Mouse (Mus musculus) small intestine, adult 2 months (tissue): ENCODE measurements around the gene Ndufs2.

Source experiments
- CTCF ChIP-seq: fragments of 200-500 bp; IDR thresholded peaks from 2 replicates; pipeline ENCODE4 v1.5.1; 2012; ENCODE audit warnings: low read depth, mild to moderate bottlenecking, control low read depth, inconsistent platforms, low read length, moderate library complexity, mixed read lengths; ENCODE audit not compliant: insufficient replicate concordance, insufficient read length; ENCODE audit errors: extremely low read depth
- POLR2A ChIP-seq: fragments of 200-500 bp; IDR thresholded peaks from 2 replicates; pipeline ENCODE4 v1.6.1; 2012; ENCODE audit warnings: low read depth, mild to moderate bottlenecking, control low read depth, inconsistent platforms, low read length, moderate library complexity

- TF ChIP-seq CTCF (no peak), POLR2A (no peak)
These were observed 46.9 kb downstream of the Ndufs2 start for GRCm38 (mm10) chr1:171204249-171204644.
